Mouse (Mus musculus) stomach, postnatal 0 days (tissue): Measurements from ENCODE around the gene Fbxw5. TPM values are rescaled to one million over a fixed set of nuclear protein-coding genes. Genes with fewer than 3 reads are reported as not detected.
A peak's percentile ranks its signal among the peaks of the same experiment; 100 is the strongest.

Experiments used
- ATAC-seq: fragments of 200-750 bp; cut with Nextera tagmentation; 2 replicates; pipeline ENCODE4 v1.8.0; 2017; ENCODE audit not compliant: low FRiP score, low TSS enrichment
- DNase-seq: peaks from one replicate; pipeline ENCODE4 v3.0.0-alpha.2; 2016; ENCODE audit warnings: low spot score
- H3K27ac ChIP-seq: fragments of 300-500 bp; sonication (generic); replicated peaks from 2 replicates; pipeline ENCODE4 v1.5.1; 2014; ENCODE audit warnings: mild to moderate bottlenecking, control low read depth
- H3K27me3 ChIP-seq: fragments of 300-500 bp; sonication (generic); 2 replicates; pipeline ENCODE4 v1.6.1; 2014; ENCODE audit warnings: low read length; ENCODE audit not compliant: control insufficient read depth, insufficient read depth
- H3K36me3 ChIP-seq: fragments of 300-500 bp; sonication (generic); 2 replicates; pipeline ENCODE4 v1.6.1; 2014; ENCODE audit warnings: low read length, mixed read lengths; ENCODE audit not compliant: control insufficient read depth, insufficient read depth
- H3K4me1 ChIP-seq: fragments of 300-500 bp; sonication (generic); replicated peaks from 2 replicates; pipeline ENCODE4 v1.6.1; 2014; ENCODE audit warnings: antibody characterized with exemption; ENCODE audit not compliant: control insufficient read depth, insufficient read depth
- H3K4me2 ChIP-seq: fragments of 300-500 bp; sonication (generic); replicated peaks from 2 replicates; pipeline ENCODE4 v1.6.1; 2014; ENCODE audit warnings: low read depth, mild to moderate bottlenecking, control low read depth, moderate library complexity
- H3K4me3 ChIP-seq: fragments of 300-500 bp; sonication (generic); 2 replicates; pipeline ENCODE4 v1.5.1; 2014; ENCODE audit warnings: low read depth, low read length, control low read depth
- H3K9ac ChIP-seq: fragments of 300-500 bp; sonication (generic); 2 replicates; pipeline ENCODE4 v1.6.1; 2014; ENCODE audit warnings: mild to moderate bottlenecking, low read length, control low read depth, mixed read lengths
- H3K9me3 ChIP-seq: fragments of 300-500 bp; sonication (generic); 2 replicates; pipeline ENCODE4 v1.6.1; 2016; ENCODE audit warnings: low read length; ENCODE audit not compliant: control insufficient read depth
- CTCF ChIP-seq: IDR thresholded peaks from 2 replicates; pipeline ENCODE4 v1.5.1; 2016; ENCODE audit warnings: antibody characterized with exemption, low read depth, mild to moderate bottlenecking, moderate library complexity
- EP300 ChIP-seq: optimal IDR thresholded peaks from 2 replicates; pipeline ENCODE3; 2016; ENCODE audit warnings: antibody characterized with exemption
- WGBS: fragments of 180-500 bp; shearing (Covaris S2); extraction: QIAGEN DNeasy Blood & Tissue Kit; methylation state at CpG from one replicate; pipeline ENCODE4 v1.1.7; 2014; 5-methylcytosine and 5-hydroxymethylcytosine counted together
- polyA plus RNA-seq: library from polyadenylated mRNA; unstranded; fragments of >200 nt; fragmentation: Nextera tagmentation; extraction: Ambion mirVana; gene quantifications from 2 replicates; pipeline ENCODE4 v1.2.1, GENCODE M21; 2015

Gene Fbxw5
- polyA plus RNA-seq, 1 experiment from 2014 or later: 39.3 TPM

GRCm38 (mm10) chr2:25496462-25496861, 4.1 kb upstream of the Fbxw5 start:
- Histone ChIP-seq H3K27ac (no peak overlapping the region), H3K27me3 (no peaks in the 10 kb centered on the region), H3K9me3 (no peaks in the 10 kb centered on the region), H3K4me2 (no peak overlapping the region), H3K4me1 (0 out of 2 replicates have a peak, but pooled peaks cover 4% of the 10 kb centered on the region), H3K4me3 (no peak overlapping the region), H3K9ac (no peak overlapping the region), H3K36me3 (no peaks in the 10 kb centered on the region)
- 41% methylated on average over 4 of the region's 4 CpGs for WGBS
- no peak for DNase-seq
- no peak for TF ChIP-seq EP300
- peak; percentile 76 for TF ChIP-seq CTCF
- ATAC-seq: no peak

- Histone ChIP-seq H3K27me3 (no peaks in the 10 kb centered on the region), H3K4me1 (0 out of 2 replicates have a peak, but pooled peaks cover 10% of the 10 kb centered on the region), H3K4me2 (no peak overlapping the region), H3K9ac (no peak overlapping the region), H3K4me3 (no peak overlapping the region), H3K9me3 (no peaks in the 10 kb centered on the region), H3K27ac (peak overlapping the region; percentile 40; the same call in 1 of the 2 replicates), H3K36me3 (no peaks in the 10 kb centered on the region)
- 0 out of 2 replicates have a peak, but pooled peaks have one; percentile 6 for ATAC-seq
- peak; percentile 55 for DNase-seq
- no peak for TF ChIP-seq EP300
- no peak for TF ChIP-seq CTCF
- WGBS: 44% methylated on average over 6 of the region's 6 CpGs
Measured at GRCm38 (mm10) chr2:25497846-25498575, 2.5 kb upstream of the Fbxw5 start.

DNA sequence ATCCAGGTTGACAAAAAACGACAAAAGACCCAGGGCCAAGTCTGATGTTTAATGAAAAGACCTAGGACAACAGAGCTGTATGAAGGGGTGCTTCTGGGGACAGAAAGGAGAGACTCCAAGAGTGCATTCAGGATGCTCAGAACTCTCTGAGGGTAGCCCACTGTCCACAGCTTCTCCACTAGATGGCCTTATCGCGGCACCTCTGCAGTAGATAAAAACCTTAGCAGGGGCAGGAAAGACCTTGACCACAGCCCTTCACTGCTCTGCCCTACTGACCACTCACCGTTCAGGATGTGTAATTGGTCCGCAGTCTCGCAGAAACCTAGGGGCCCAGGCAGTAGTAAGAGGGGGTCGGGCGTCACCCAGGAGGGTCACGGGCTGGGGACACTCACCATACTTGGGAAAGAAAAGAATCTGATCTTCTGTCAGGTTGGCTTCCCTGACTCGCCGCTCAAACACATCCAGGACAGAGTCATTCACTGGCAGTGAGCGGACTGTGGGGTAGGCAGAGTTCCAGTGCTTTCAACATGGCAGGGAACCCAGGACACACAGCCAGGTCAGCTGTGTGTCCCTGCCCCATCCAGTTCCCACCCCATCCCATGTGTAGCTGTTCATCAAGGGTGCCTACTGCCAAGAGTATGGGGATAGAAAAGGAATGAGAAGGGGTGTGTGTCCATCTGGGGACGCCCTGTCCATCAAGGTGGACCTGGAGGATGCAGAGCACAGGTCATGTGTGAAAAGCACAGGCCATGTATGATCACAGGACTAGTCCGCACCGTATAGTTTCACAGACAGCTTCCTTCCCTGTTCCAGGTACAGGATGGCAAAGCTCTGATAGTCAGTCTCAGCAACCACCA, 1.7 kb upstream of the Fbxw5 start:
- TF ChIP-seq CTCF: peak; percentile 20; the same call in 1 of the 2 replicates
- no peak for TF ChIP-seq EP300
- H3K4me2 ChIP-seq: no peak overlapping the region
- H3K27me3 ChIP-seq: no peaks in the 10 kb centered on the region
- ATAC-seq (no peak), DNase-seq (no peak)
- H3K4me1 ChIP-seq: 0 out of 2 replicates have a peak, but pooled peaks cover 10% of the 10 kb centered on the region
- no peaks in the 10 kb centered on the region for H3K9me3 ChIP-seq
- H3K27ac ChIP-seq: no peak overlapping the region
- WGBS: 67% methylated on average over 15 of the region's 15 CpGs
- H3K9ac ChIP-seq: no peak overlapping the region
- no peaks in the 10 kb centered on the region for H3K36me3 ChIP-seq
- H3K4me3 ChIP-seq: no peak overlapping the region

GRCm38 (mm10) chr2:25500071-25500575, 427 bp upstream of the Fbxw5 start:
- Histone ChIP-seq H3K9me3 (no peaks in the 10 kb centered on the region), H3K4me2 (peak overlapping the region; percentile 50), H3K4me1 (0 out of 2 replicates have a peak, but pooled peaks cover 10% of the 10 kb centered on the region), H3K4me3 (peak overlapping the region; percentile 84; the same call in 1 of the 2 replicates), H3K36me3 (peaks cover 2% of the 10 kb centered on the region; the same call in 1 of the 2 replicates), H3K27me3 (no peaks in the 10 kb centered on the region), H3K27ac (no peak overlapping the region; the same call in 1 of the 2 replicates), H3K9ac (peak overlapping the region; percentile 45)
- DNase-seq (no peak), ATAC-seq (peak; percentile 2; the same call in 1 of the 2 replicates)
- TF ChIP-seq CTCF (no peak), EP300 (no peak)
- 69% methylated on average over 6 of the region's 6 CpGs for WGBS

DNA sequence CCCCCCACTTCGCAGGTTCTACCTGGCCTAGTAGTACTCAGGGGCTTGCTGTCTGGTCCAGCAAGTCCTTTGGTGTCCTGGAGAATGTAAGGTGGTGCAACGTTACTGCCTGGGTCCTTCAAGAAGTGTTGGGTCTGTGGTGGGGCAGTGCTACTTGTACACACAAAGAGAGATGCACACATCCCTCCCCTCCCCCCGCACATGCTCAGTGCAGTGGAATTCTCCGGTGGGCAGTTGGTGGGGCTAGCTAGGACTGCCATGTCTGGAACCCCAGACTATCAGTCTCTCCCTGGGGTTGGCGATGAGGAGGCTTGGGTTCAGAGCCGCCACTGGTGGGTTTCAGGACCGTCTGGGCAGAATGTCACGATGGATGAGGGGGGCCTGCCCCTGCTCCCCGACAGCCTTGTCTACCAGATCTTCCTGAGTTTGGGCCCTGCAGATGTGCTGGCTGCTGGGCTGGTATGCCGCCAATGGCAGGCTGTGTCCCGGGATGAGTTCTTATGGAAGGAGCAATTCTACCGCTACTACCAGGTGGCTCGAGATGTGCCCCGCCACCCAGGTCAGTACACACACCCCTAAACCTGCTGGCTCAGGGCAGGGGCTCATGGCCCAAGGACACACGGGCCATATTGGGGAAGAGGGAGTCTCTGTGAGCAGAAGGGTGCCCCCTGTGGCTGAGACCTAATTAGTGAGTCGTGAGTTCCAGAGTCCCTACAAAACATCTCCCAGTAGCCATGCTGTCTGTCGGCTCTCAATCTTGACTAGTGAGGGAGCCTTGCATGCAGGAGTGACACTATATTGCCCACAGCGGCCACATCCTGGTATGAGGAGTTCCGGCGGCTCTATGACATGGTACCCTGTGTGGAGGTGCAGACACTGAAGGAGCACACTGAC, 1.3 kb downstream of the Fbxw5 start, which contains the start of gene C8g:
Gene C8g (minus strand): TSS at position 127 of the 894 bp plus-strand sequence.
- Histone ChIP-seq H3K9me3 (no peaks in the 10 kb centered on the region), H3K27ac (peak within 1 kb of the TSS; percentile 86), H3K4me2 (peak within 1 kb of the TSS; percentile 89), H3K4me1 (0 out of 2 replicates have a peak, but pooled peaks cover 10% of the 10 kb centered on the region), H3K27me3 (no peaks in the 10 kb centered on the region), H3K4me3 (peak within 1 kb of the TSS; percentile 84), H3K36me3 (peaks cover 7% of the 10 kb centered on the region; the same call in 1 of the 2 replicates), H3K9ac (peak within 1 kb of the TSS; percentile 97)
- ATAC-seq: no peak
- TF ChIP-seq CTCF (peak; percentile 22; the same call in 1 of the 2 replicates), EP300 (no peak)
- no peak for DNase-seq
- 71% methylated on average over 20 of the region's 20 CpGs for WGBS
